Mouse (Mus musculus): Measurements from ENCODE around the gene Elof1.
"Not testable (repeated sequence)": the region's sequence is repeated elsewhere in the genome, so short reads cannot be mapped to it uniquely, and the experiment has no call there.

Gene Elof1

GRCm38 (mm10) chr9:22116740-22117426 lies at the start of gene Elof1:
Gene Elof1, minus strand, starts transcription at chr9:22117172.
- peak; percentile 93 to 96 for DNase-seq

GRCm38 (mm10) chr9:22166686-22167085 lies 49.7 kb upstream of the Elof1 start:
- peak in 1 of 2 experiments; percentile 20 for DNase-seq

- no peak for DNase-seq
Measured at GRCm38 (mm10) chr9:22165964-22166363, 49.0 kb upstream of the Elof1 start.

GRCm38 (mm10) chr9:22164711-22165668 lies 48.0 kb upstream of the Elof1 start:
- peak; percentile 60 to 70 for DNase-seq

- no peak for DNase-seq
Measured at GRCm38 (mm10) chr9:22162912-22163311, 45.9 kb upstream of the Elof1 start.

- no peak for DNase-seq
Measured at GRCm38 (mm10) chr9:22162305-22162704, 45.3 kb upstream of the Elof1 start.

- DNase-seq: no peak
Measured at GRCm38 (mm10) chr9:22161299-22161698, 44.3 kb upstream of the Elof1 start.

- no peak for DNase-seq
Measured at GRCm38 (mm10) chr9:22157516-22158265, 40.7 kb upstream of the Elof1 start.

- peak; percentile 100 for DNase-seq
Measured at GRCm38 (mm10) chr9:22156497-22157245, 39.7 kb upstream of the Elof1 start, which contains the start of gene Pigyl. Gene Pigyl, plus strand, starts transcription at chr9:22156846.

GRCm38 (mm10) chr9:22155614-22156013 lies 38.6 kb upstream of the Elof1 start:
- DNase-seq: peak; percentile 80 to 84

- no peak for DNase-seq
Measured at GRCm38 (mm10) chr9:22153810-22154209, 36.8 kb upstream of the Elof1 start.

GRCm38 (mm10) chr9:22150946-22151345 lies 34.0 kb upstream of the Elof1 start:
- DNase-seq: no peak

- not testable (repeated sequence) for DNase-seq
Measured at GRCm38 (mm10) chr9:22150249-22150693, 33.3 kb upstream of the Elof1 start.

GRCm38 (mm10) chr9:22149426-22150248 lies 32.7 kb upstream of the Elof1 start:
- no peak for DNase-seq

GRCm38 (mm10) chr9:22144304-22144965 lies 27.5 kb upstream of the Elof1 start:
- DNase-seq: no peak

GRCm38 (mm10) chr9:22143108-22144037 lies 26.4 kb upstream of the Elof1 start:
- peak; percentile 93 to 94 for DNase-seq

GRCm38 (mm10) chr9:22139746-22140145 lies 22.8 kb upstream of the Elof1 start:
- no peak for DNase-seq

GRCm38 (mm10) chr9:22138480-22138879 lies 21.5 kb upstream of the Elof1 start:
- peak; percentile 61 to 64 for DNase-seq

Data from kidney, postnatal 4 days (tissue).